In genomic region chr19:6340524-6341452, GRCm38 (mm10) we compare ENCODE assay signal across 8 mouse cellular contexts. TPM values are rescaled to one million over a fixed set of nuclear protein-coding genes. Genes with fewer than 3 reads are reported as not detected.
A peak's percentile ranks its signal among the peaks of the same experiment; 100 is the strongest.
DNase-seq lines count a peak whose midpoint lies in the region; ATAC-seq and TF ChIP-seq lines count a peak whose summit lies in the region.

Gene Map4k2 (plus strand): TSS chr19:6341135.

- peaks cover 11% of the 10 kb centered on the region for H3K4me1 ChIP-seq in embryonic facial prominence, embryonic 14.5 days (ENCODE audit: control insufficient read depth, insufficient read depth, low read length)
- peaks cover 61% of the 10 kb centered on the region for H3K4me1 ChIP-seq in heart, embryonic 10.5 days
- peaks cover 33% of the 10 kb centered on the region for H3K4me1 ChIP-seq in kidney, embryonic 14.5 days (ENCODE audit: control insufficient read depth, insufficient read depth, low read length)
- peaks cover 11% of the 10 kb centered on the region for H3K4me1 ChIP-seq in midbrain, postnatal 0 days (ENCODE audit: insufficient read depth, low read length)

- 8% methylated on average over 45 of the region's 72 CpGs for WGBS in embryonic facial prominence, embryonic 14.5 days
- WGBS in heart, embryonic 10.5 days, result 5% methylated on average over 70 of the region's 72 CpGs
- 6% methylated on average over 57 of the region's 72 CpGs for WGBS in kidney, embryonic 14.5 days
- WGBS in midbrain, postnatal 0 days, result 12% methylated on average over 41 of the region's 72 CpGs

- H3K9me3 ChIP-seq in embryonic facial prominence, embryonic 14.5 days (ENCODE audit: control insufficient read depth, low read length), result no peaks in the 10 kb centered on the region
- no peaks in the 10 kb centered on the region for H3K9me3 ChIP-seq in heart, embryonic 10.5 days
- no peaks in the 10 kb centered on the region for H3K9me3 ChIP-seq in kidney, embryonic 14.5 days (ENCODE audit: control insufficient read depth, low read length)
- H3K9me3 ChIP-seq in midbrain, postnatal 0 days (ENCODE audit: low read length), result no peaks in the 10 kb centered on the region

- peaks cover 67% of the 10 kb centered on the region for H3K36me3 ChIP-seq in embryonic facial prominence, embryonic 14.5 days (ENCODE audit: control insufficient read depth, insufficient read depth, low read length)
- H3K36me3 ChIP-seq in heart, embryonic 10.5 days, result peaks cover 67% of the 10 kb centered on the region
- H3K36me3 ChIP-seq in kidney, embryonic 14.5 days (ENCODE audit: control insufficient read depth, insufficient read depth, low read length), result peaks cover 52% of the 10 kb centered on the region
- H3K36me3 ChIP-seq in midbrain, postnatal 0 days (ENCODE audit: insufficient read depth, low read length), result peaks cover 61% of the 10 kb centered on the region

- H3K4me2 ChIP-seq in embryonic facial prominence, embryonic 14.5 days (ENCODE audit: low read depth, low read length), result peak within 1 kb of the TSS; percentile 88
- H3K4me2 ChIP-seq in kidney, embryonic 14.5 days (replicated peaks; ENCODE audit: low read depth, low read length), result peak within 1 kb of the TSS; percentile 95
- peak within 1 kb of the TSS; percentile 62 for H3K4me2 ChIP-seq in midbrain, postnatal 0 days (ENCODE audit: low read depth, low read length, poor library complexity, severe bottlenecking)

- H3K27ac ChIP-seq in embryonic facial prominence, embryonic 14.5 days (replicated peaks; ENCODE audit: low read depth, low read length), result peak within 1 kb of the TSS; percentile 46; the same call in 1 of the 2 replicates
- H3K27ac ChIP-seq in heart, embryonic 10.5 days, result peak within 1 kb of the TSS; percentile 91
- H3K27ac ChIP-seq in kidney, embryonic 14.5 days (ENCODE audit: low read depth, low read length), result peak within 1 kb of the TSS; percentile 62; the same call in 1 of the 2 replicates
- H3K27ac ChIP-seq in midbrain, postnatal 0 days (ENCODE audit: low read depth, low read length), result no peak within 1 kb of the TSS; the same call in 1 of the 2 replicates

- peak; percentile 36; the same call in 1 of the 2 replicates for TF ChIP-seq CTCF in midbrain, postnatal 0 days (IDR thresholded peaks at IDR 0.05)

- H3K27me3 ChIP-seq in embryonic facial prominence, embryonic 14.5 days (replicated peaks; ENCODE audit: control insufficient read depth, insufficient read depth, low read length), result no peaks in the 10 kb centered on the region
- H3K27me3 ChIP-seq in heart, embryonic 10.5 days (ENCODE audit: insufficient read depth, poor library complexity, severe bottlenecking), result 0 out of 2 replicates have a peak, but pooled peaks cover 7% of the 10 kb centered on the region
- no peaks in the 10 kb centered on the region for H3K27me3 ChIP-seq in kidney, embryonic 14.5 days (ENCODE audit: control insufficient read depth, insufficient read depth, low read length)
- H3K27me3 ChIP-seq in midbrain, postnatal 0 days (ENCODE audit: insufficient read depth, low read length), result no peaks in the 10 kb centered on the region

- ATAC-seq in embryonic facial prominence, embryonic 14.5 days (ENCODE audit: low read depth), result peak; percentile 84
- peak; percentile 75 for ATAC-seq in kidney, embryonic 14.5 days (ENCODE audit: low FRiP score, low TSS enrichment)
- ATAC-seq in midbrain, postnatal 0 days (ENCODE audit: low FRiP score), result peak; percentile 61

- peak; percentile 87 for DNase-seq in 416B (ENCODE audit: low read depth)
- peak; percentile 77 to 79 for DNase-seq in adrenal gland, postnatal 4 days (ENCODE audit: low spot score in 2 of 2)
- peak; percentile 86 for DNase-seq in embryonic facial prominence, embryonic 14.5 days (ENCODE audit: low spot score)
- DNase-seq in heart, embryonic 10.5 days (ENCODE audit: low spot score), result peak; percentile 89
- peak; percentile 94 for DNase-seq in liver
- peak; percentile 67 for DNase-seq in midbrain, postnatal 0 days (ENCODE audit: low spot score)
- peak; percentile 90 to 95 for DNase-seq in spleen, postnatal 10 days (ENCODE audit: low spot score in 2 of 2)

- peak within 1 kb of the TSS; percentile 76 for H3K9ac ChIP-seq in embryonic facial prominence, embryonic 14.5 days (ENCODE audit: low read depth, low read length)
- peak within 1 kb of the TSS; percentile 75 for H3K9ac ChIP-seq in kidney, embryonic 14.5 days (ENCODE audit: low read depth, low read length)
- peak within 1 kb of the TSS; percentile 55 for H3K9ac ChIP-seq in midbrain, postnatal 0 days (replicated peaks; ENCODE audit: low read length, poor library complexity, severe bottlenecking)

- peak within 1 kb of the TSS; percentile 68 for H3K4me3 ChIP-seq in embryonic facial prominence, embryonic 14.5 days (ENCODE audit: low read depth, low read length)
- peak within 1 kb of the TSS; percentile 84 for H3K4me3 ChIP-seq in heart, embryonic 10.5 days
- H3K4me3 ChIP-seq in kidney, embryonic 14.5 days (ENCODE audit: low read length), result peak within 1 kb of the TSS; percentile 81
- H3K4me3 ChIP-seq in midbrain, postnatal 0 days (ENCODE audit: low read depth, low read length), result peak within 1 kb of the TSS; percentile 44

RNA-seq across cellular contexts. Expression of gene Map4k2, which starts in this region (rescaled TPM):
- 10 to 100 TPM; 61.1 to 62.0 TPM for total RNA-seq in adrenal gland, postnatal 4 days (2021)
- 9.8 and 9.9 TPM in 2 replicates for polyA plus RNA-seq in embryonic facial prominence, embryonic 14.5 days (2014; fragmentation: Nextera tagmentation; extraction: Ambion mirVana)
- polyA plus RNA-seq in heart, embryonic 10.5 days (2016; fragmentation: Nextera tagmentation; extraction: Ambion mirVana), result 12.5 and 15.0 TPM in 2 replicates
- polyA plus RNA-seq in kidney, embryonic 14.5 days (2014; fragmentation: Nextera tagmentation; extraction: Ambion mirVana), result 12.5 and 12.8 TPM in 2 replicates
- 70.6 and 86.8 TPM in 2 replicates for total RNA-seq in midbrain, postnatal 0 days (2014; rRNA removed)
- polyA plus RNA-seq in midbrain, postnatal 0 days (2015; fragmentation: Nextera tagmentation; extraction: Ambion mirVana), result 18.1 TPM in 2 replicates
